Mouse (Mus musculus) gastrocnemius, adult 18-20 months (tissue): ENCODE measurements around the gene Ahcyl2. TPM values are rescaled to one million over a fixed set of nuclear protein-coding genes. Genes with fewer than 3 reads are reported as not detected.
A peak's percentile ranks its signal among the peaks of the same experiment; 100 is the strongest.

ENCODE experiments used
- DNase-seq: peaks from one replicate; pipeline ENCODE4 v3.0.0; 2021; ENCODE audit warnings: low spot score
- total RNA-seq, 2 experiments: library from RNA; stranded (reverse); gene quantifications; 2 replicates each; pipeline ENCODE4 v1.2.3; 2021

The Ahcyl2 gene
- total RNA-seq, 2 experiments from 2014 or later = 17.9 to 23.7 TPM

DNA sequence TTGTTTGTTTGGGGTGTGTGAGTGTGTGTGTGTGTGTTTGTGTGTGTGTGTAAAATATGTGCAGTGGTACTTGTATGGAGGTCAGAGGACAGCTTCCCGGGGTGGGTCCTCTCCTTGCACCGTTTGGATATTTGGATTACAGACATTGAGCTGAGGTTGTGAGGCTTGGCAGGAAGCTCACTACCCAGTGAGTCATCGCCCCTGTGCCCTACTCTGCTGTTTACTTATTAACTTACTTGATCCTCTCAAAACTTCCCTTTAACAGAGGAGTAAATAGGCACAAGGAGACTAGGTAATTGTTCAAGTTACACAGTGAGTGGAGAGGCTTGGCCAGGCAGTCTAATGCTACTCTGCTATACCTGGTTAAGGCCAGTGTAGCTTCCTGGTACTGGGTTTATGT, 81.0 kb downstream of the Ahcyl2 start:
- no peak for DNase-seq

DNA sequence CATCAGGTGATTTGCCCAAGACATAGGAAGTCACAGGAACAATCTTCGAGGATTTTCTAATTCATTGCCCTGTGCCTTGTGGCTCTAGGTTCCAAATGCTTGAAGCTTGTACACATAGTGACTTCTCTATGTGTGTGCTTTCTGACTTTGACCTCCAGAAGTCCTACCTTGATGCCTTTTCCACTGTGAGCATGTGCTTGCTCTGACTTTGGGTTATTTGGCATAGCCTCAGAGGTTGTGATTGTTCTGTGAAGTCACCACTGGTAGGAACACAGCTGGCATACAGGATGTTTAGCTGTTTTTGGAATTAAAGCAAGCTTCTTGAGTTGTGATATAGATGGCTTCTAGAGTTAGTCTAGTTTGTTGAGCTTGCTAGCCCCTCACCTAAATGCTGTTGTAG, 82.3 kb downstream of the Ahcyl2 start:
- no peak for DNase-seq

GRCm38 (mm10) chr6:29850747-29851146, 82.9 kb downstream of the Ahcyl2 start:
- no peak for DNase-seq

DNA sequence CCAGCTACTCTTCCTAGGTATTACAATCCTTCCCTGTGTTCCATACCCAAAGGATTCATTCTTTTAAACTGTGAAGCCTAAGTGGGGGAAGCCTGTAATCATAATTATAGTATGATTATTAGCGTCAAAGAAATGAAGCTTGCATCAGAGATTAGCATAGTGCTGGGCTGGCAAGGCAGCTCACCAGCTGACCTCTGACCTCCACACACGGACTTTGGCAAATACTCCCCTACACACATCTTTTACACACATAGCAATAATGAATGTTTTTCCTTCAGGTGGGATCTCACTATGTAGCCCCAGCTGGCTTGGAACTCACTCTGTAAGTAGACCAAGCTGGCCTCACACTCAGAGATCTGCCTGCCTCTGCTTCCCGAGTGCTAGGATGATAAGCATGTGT, 84.1 kb downstream of the Ahcyl2 start:
- no peak for DNase-seq

DNA sequence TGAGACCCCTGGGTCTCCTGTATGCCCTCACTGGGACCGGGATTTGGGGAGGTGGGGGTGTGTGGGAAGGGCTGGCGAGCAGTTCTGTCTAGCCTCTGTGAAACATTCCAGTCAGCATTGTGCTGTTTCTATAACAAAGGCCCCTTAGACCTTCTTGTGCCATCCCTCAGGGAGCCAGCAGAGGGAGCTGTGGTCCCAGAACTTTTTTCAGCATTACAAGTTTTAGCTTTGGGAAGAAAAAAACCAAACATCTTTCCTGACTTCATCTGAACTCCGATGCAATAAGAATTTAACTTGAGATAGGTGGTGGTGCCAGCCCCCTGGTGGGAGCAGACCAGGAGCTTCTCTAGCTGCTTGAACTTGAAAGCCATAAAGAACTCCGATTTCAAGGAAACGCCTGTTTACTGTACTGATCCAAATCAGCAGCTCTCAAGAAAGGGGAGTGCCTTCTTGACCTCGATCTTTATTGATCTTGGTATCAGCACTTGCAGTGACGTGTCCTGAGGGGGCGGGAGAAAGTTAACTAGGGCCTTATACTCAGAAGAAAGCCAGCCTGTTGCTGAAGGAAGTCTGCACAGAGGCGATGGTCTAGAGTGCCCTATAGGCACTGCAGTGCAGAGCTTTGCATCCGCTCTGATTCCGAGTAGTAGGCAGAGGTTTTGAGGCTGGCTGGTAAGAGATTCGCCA, 85.5 kb downstream of the Ahcyl2 start:
- peak; percentile 73 for DNase-seq

GRCm38 (mm10) chr6:29853900-29854390, 86.1 kb downstream of the Ahcyl2 start:
- DNase-seq = no peak

DNA sequence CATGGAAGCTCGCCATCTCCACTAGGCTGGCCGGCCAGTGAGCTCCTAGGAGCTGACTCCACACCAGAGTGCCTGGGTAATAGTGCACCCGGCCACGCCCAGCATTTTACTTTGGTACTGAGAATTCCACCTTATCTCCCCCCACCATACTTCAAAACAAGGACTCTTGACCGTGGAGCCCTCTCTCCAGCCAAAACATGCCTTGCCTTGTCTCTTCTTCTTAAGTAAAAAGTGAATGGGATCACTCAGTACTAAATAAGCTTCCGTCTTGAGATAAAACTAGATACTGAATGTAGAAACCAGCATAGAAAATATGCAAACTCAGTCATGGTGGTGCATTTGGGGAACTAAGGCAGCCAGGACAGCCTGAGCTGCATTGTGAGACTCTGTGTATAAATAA, 90.8 kb downstream of the Ahcyl2 start:
- no peak for DNase-seq

GRCm38 (mm10) chr6:29859344-29859743, 91.5 kb downstream of the Ahcyl2 start:
- no peak for DNase-seq

DNA sequence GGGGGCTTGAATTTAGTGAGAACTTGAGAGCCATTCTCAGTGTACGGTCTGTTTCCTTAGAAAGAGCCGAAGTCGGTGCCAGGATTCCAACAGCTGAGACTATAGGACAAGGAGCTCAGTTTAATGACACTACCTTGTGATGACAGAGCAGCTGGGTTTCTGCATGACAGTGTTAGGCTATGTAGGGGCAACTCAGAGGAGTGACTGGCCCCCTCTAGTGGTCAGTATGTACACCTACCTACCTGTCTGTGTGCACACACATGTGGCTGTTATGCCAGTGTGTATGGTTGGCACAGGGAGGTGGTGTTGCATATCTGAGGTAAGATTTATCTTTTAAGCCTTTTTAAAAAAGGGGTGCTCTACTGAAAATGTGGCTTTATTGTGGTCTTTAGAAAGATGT, 92.4 kb downstream of the Ahcyl2 start:
- DNase-seq = no peak

DNA sequence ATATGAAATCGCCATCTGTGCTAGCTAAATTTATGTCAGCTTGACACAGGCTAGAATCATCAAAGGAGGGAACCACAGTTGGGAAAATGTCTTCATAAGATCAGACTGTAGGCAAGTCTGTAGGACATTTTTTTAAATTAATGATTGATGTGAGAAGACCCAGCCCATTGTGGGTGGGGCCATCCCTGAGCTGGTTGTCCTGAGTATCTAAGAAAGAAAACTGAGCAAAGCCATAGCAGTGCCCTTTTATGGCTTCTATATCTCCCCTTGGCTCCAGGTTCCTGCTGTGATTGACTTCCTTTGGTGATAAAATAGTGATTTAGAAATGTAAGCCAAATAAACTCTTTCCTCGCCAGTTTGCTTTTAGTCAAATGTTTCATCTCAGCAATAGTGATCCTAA, 97.1 kb downstream of the Ahcyl2 start:
- no peak for DNase-seq

GRCm38 (mm10) chr6:29866935-29867724, 99.3 kb downstream of the Ahcyl2 start:
- DNase-seq = no peak

DNA sequence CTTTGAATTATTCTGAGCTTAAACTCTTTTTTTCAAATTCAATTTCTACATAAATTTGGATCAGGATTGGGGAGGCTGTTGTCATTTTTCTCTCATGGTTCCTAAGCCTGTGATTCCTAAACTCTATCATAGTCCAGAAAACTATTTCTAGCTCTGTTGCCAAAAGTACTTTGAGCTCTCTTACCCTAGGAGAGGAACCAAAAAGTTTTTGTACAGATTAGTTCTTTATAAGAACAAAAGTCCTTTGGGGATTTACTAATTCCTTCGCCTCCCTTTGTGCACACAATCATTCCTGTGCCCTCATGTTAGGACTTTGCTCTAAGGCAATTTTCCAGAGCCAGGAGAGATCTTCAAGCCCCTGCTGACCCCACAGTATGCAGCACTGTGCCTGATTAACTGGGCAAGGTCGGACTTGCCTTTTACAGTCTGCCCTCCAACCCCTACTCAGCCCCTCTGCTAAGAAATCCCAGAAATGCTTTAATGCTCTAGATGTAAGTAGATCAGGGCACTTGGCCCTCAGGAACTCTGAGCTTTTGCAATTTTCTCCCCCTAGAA, 100.6 kb downstream of the Ahcyl2 start:
- no peak for DNase-seq

GRCm38 (mm10) chr6:29873654-29874053, 105.8 kb downstream of the Ahcyl2 start:
- no peak for DNase-seq

GRCm38 (mm10) chr6:29875576-29875975, 107.8 kb downstream of the Ahcyl2 start:
- DNase-seq = no peak

- DNase-seq = no peak
Measured at GRCm38 (mm10) chr6:29876782-29877181, 109.0 kb downstream of the Ahcyl2 start.

DNA sequence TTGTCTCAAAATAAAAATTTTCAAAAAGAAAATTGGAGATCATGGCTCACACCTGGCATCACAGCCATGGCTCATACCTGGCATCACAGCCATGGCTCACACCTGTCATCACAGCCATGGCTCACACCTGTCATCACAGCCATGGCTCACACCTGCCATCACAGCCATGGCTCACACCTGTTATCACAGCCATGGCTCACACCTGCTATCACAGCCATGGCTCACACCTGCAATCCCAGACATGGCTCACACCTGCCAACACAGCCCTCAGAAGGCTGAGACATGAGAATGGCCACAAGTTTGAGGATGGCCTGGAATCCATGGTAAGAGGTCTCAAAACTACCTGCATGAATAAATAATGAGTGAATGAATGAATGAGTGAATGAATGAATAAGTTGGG, 111.8 kb downstream of the Ahcyl2 start:
- no peak for DNase-seq

- no peak for DNase-seq
Measured at GRCm38 (mm10) chr6:29880796-29881195, 113.0 kb downstream of the Ahcyl2 start.

DNA sequence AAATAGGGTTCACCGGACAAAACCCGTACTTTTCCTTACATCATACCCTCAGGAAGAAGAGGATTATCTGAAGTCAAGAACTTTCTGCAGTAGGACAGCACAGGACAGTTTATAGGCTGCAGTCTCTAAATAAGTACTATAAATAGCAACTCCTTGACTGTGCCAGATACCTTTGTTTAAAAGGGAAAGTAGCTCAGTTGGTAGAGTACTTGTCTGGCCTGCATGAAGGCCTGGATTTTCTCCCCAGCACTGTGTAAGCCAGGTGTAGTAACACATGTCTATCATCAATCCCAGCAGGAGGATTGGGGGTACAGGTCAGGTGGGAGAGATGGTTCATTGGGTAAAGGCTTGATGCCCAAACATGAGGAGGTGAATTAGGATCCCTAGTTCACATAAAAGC, 114.1 kb downstream of the Ahcyl2 start:
- no peak for DNase-seq

- DNase-seq = no peak
Measured at GRCm38 (mm10) chr6:29882870-29883269, 115.1 kb downstream of the Ahcyl2 start.

DNA sequence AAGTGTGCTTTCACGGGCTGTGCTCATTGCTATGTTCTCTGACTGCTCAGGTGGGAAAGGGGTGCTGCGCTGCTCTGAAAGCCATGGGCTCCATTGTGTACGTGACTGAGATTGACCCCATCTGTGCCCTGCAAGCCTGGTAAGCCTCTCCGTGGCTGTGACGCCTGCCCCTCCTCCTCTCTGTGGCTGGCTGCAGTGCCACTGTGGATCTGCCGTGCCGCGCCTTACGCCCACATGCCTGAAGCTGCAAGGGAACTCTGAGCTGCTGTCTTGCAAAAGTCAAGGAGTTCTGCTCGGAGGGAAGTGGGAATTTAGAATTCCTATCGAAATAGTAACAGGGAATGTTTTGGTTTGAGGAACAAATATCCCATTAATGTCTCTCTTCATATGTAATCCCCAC, 123.3 kb downstream of the Ahcyl2 start:
- no peak for DNase-seq

DNA sequence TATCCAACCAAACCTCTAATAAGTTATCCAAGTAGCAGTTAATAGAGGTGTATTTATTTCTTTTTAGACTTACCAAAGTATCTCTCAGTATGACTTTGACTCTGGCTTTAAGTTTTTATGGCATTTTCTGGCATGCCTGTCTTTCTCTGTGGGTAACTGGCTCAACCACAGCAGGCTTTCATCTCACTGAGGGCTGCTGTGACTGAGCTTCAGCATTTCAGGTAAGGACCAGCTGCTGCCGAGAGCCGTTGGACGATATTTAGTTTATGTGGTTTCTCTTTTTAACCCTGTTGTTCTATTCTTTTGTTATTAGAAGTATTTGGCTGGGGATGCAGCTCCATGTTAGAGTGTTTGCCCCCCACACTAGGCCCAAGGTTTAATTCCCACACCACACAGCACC, 129.2 kb downstream of the Ahcyl2 start:
- no peak for DNase-seq

DNA sequence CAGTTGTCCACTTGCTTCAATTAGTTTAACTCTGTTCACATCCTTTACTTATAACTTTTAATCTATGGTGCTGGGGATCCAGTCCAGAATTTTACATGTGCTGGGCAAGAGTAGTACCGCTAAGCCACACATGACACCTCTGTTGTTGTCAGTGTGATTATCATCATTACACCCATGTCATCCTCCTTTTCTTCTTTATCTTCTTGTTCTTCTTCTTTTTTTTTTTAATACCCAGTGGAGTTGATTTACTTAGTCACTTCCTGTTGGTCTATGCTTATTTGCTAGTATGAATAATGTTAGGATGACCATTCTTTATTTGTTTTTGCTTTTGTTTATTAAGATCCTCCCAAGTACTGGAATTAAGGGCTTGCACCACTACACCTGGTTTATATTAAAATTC, 133.6 kb downstream of the Ahcyl2 start:
- DNase-seq = no peak

GRCm38 (mm10) chr6:29902256-29902655, 134.4 kb downstream of the Ahcyl2 start:
- no peak for DNase-seq
